Mouse (Mus musculus) embryonic facial prominence, embryonic 13.5 days (tissue): ENCODE results near the gene Cbr2. TPM values are rescaled to one million over a fixed set of nuclear protein-coding genes. Genes with fewer than 3 reads are reported as not detected.
A peak's percentile ranks its signal among the peaks of the same experiment; 100 is the strongest.

ENCODE experiments used
- ATAC-seq: fragments of 200-750 bp; cut with Nextera tagmentation; 2 replicates; pipeline ENCODE4 v1.8.0; 2017; ENCODE audit warnings: low read depth; ENCODE audit not compliant: insufficient number of reproducible peaks, insufficient read depth, low FRiP score, low TSS enrichment
- H3K27ac ChIP-seq: fragments of 300-500 bp; sonication (generic); 2 replicates; pipeline ENCODE4 v1.5.1; 2015; ENCODE audit warnings: moderate library complexity, mild to moderate bottlenecking, inconsistent platforms
- H3K27me3 ChIP-seq: fragments of 300-500 bp; sonication (generic); 2 replicates; pipeline ENCODE4 v1.6.1; 2015; ENCODE audit warnings: mild to moderate bottlenecking, inconsistent platforms
- H3K36me3 ChIP-seq: fragments of 300-500 bp; sonication (generic); 2 replicates; pipeline ENCODE4 v1.6.1; 2015; ENCODE audit warnings: mild to moderate bottlenecking, inconsistent platforms
- H3K4me1 ChIP-seq: fragments of 300-500 bp; sonication (generic); 2 replicates; pipeline ENCODE4 v1.6.1; 2015; ENCODE audit warnings: inconsistent platforms
- H3K4me2 ChIP-seq: fragments of 300-500 bp; sonication (generic); 2 replicates; pipeline ENCODE4 v1.6.1; 2015; ENCODE audit warnings: moderate library complexity, mild to moderate bottlenecking, inconsistent platforms
- H3K4me3 ChIP-seq: fragments of 300-500 bp; sonication (generic); 2 replicates; pipeline ENCODE4 v1.5.1; 2015; ENCODE audit warnings: mild to moderate bottlenecking, inconsistent platforms
- H3K9ac ChIP-seq: fragments of 300-500 bp; sonication (generic); 2 replicates; pipeline ENCODE4 v1.6.1; 2015; ENCODE audit warnings: mild to moderate bottlenecking, inconsistent platforms
- H3K9me3 ChIP-seq: fragments of 300-500 bp; sonication (generic); 2 replicates; pipeline ENCODE4 v1.6.1; 2016; ENCODE audit warnings: inconsistent platforms
- WGBS: fragments of 180-500 bp; shearing (Covaris S2); methylation state at CpG from one replicate; pipeline ENCODE4 v1.1.7; 2015; ENCODE audit warnings: mixed read lengths; 5-methylcytosine and 5-hydroxymethylcytosine counted together
- polyA plus RNA-seq: library from polyadenylated mRNA; unstranded; fragments of >200 nt; fragmentation: Nextera tagmentation; extraction: Ambion mirVana; gene quantifications from 2 replicates; pipeline ENCODE4 v1.2.1, GENCODE M21; 2015

Cbr2 gene
- polyA plus RNA-seq, 1 experiment from 2014 or later, result 27.1 TPM

DNA sequence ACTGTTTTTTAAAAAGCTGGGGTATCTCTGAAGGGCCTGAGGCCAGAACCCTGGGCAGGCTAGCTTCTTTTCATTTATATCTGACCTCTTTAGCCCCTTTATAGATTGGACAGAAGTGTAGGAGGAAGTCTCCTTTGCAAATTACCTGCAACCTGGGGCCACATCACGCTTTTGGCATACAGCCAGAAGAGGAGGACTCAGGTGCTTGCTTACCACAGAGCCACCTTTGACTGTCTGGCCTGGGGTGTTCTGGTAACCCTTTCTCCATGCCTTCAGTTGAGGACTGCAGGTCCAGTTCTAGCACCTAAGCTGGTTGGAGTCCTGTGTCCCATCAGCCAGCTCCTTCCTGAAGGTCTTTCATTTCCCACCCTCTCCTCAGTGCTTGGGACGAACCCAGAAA lies 22.4 kb downstream of the Cbr2 start:
- ATAC-seq, result no peak
- Histone ChIP-seq H3K27ac (no peak overlapping the region; the same call in 1 of the 2 replicates), H3K9me3 (no peaks in the 10 kb centered on the region), H3K9ac (no peak overlapping the region), H3K36me3 (peaks cover 25% of the 10 kb centered on the region), H3K4me3 (no peak overlapping the region), H3K4me1 (peaks cover 62% of the 10 kb centered on the region), H3K4me2 (no peak overlapping the region), H3K27me3 (no peaks in the 10 kb centered on the region)
- WGBS, result 60% methylated on average over 2 of the region's 2 CpGs

DNA sequence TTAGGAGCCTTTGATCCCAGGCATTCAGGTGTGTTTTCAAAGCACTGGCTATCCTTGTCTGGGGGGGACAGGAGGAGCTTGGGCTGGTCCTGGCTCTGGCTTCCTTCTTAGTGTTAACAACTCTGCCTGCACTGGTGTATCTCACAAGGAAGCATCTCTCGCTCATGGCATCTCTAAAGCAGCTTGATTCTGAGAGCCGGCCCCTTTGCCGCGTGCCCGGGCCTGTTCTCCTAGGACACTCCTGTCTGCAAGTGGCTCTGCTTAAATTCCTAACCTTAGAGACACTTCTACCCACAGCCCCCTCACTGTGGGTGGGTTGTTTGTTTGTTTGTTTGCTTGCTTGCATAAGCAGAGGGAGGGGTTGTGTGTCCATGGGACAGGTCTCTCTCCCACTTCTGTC lies 23.9 kb downstream of the Cbr2 start:
- H3K27ac ChIP-seq, result peak overlapping the region; percentile 86
- H3K4me1 ChIP-seq, result peaks cover 71% of the 10 kb centered on the region
- H3K36me3 ChIP-seq, result peaks cover 35% of the 10 kb centered on the region
- ATAC-seq, result no peak
- no peak overlapping the region for H3K4me3 ChIP-seq
- H3K9me3 ChIP-seq, result no peaks in the 10 kb centered on the region
- 26% methylated on average over 5 of the region's 5 CpGs for WGBS
- H3K9ac ChIP-seq, result no peak overlapping the region
- H3K4me2 ChIP-seq, result no peak overlapping the region
- H3K27me3 ChIP-seq, result no peaks in the 10 kb centered on the region

DNA sequence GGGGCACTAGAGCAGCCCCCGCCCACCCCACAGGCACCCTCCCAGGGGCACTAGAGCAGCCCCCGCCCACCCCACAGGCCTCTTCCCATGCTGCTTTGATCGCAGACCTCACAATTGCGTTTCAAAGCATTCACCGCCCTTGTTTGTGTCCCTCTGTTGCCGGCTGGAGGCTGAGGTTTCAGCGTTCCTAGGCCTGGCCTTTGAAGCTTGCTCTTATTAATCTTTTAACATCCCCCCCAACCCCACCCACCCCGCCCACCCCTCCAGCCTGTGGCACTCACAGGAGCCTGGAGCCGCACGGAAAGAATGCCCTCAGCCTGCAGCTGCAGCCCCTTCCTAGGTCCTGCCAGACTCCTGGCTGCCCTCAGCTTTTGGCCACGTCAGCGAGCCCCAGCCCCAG lies 24.7 kb downstream of the Cbr2 start:
- H3K4me1 ChIP-seq, result peaks cover 64% of the 10 kb centered on the region
- H3K27me3 ChIP-seq, result no peaks in the 10 kb centered on the region
- 9% methylated on average over 12 of the region's 12 CpGs for WGBS
- no peak overlapping the region for H3K4me3 ChIP-seq
- H3K4me2 ChIP-seq, result no peak overlapping the region; the same call in 1 of the 2 replicates
- no peak overlapping the region for H3K9ac ChIP-seq
- H3K36me3 ChIP-seq, result peaks cover 39% of the 10 kb centered on the region
- no peaks in the 10 kb centered on the region for H3K9me3 ChIP-seq
- ATAC-seq, result no peak
- H3K27ac ChIP-seq, result peak overlapping the region; percentile 86

DNA sequence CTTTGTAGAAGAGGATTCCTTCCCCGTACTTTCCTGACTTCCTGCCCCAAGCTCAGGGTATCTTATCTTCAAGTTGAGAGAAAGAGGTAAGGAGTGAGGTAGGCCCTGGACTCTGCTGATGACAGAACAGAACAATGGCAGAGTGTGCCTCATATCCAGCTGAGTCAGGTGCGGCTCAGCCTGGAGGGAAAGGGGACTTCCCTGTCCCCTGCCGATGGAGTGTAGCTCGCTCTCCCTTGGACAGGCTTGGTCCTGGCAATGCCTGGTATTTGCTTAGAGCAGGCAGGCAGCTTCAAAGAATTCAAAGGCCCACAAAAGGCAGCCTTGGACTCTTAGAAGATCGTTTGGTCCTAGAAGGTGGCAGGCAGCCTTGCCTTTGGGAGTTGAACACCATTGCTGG lies 25.8 kb downstream of the Cbr2 start:
- Histone ChIP-seq H3K36me3 (peaks cover 44% of the 10 kb centered on the region), H3K9ac (0 out of 2 replicates have a peak overlapping the region, but pooled peaks have one; percentile 40), H3K4me1 (peaks cover 59% of the 10 kb centered on the region), H3K4me3 (no peak overlapping the region), H3K27ac (peak overlapping the region; percentile 86), H3K27me3 (no peaks in the 10 kb centered on the region), H3K4me2 (no peak overlapping the region), H3K9me3 (no peaks in the 10 kb centered on the region)
- WGBS, result 67% methylated on average over 5 of the region's 5 CpGs
- no peak for ATAC-seq

DNA sequence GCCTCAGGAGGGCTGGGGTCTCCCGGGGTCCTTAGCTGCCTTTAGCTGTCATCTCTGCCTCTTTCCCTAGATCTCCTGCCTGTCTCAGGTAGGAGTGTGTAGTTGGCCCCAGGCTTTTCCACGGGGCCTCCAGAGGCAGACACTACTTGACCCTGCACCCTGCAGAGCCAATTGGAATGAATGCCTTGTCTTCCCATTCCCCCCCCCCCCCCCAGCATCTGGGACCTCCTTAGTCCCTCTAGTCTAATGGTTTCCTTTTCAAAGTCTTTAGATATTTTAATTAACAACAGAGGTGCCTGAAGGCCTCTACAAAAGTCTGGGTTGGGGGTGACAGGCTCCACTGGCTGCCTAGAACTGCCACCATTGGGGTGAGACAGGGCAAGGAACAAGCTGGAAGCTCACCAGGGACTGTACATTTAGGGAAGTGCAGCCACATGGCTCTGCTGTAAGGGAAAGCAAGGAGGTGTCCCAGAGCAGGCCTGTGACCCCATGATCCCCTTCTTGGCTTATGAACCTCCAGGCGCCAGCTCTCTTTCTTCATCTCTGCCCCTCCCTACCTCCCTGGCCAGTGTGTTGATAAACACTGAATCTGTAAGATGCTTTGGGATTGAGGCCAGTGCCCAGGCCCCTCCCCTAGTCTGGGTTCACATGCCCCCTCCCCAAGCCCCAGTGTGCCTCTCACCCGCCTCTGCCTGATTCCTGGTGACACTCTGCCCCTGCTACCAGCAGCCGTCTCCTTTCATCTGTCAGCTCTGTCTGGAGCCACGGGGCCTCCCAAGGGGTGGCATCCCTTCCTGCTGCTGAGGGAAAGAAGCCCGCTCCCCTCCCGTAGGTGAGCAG lies 27.2 kb downstream of the Cbr2 start:
- H3K27me3 ChIP-seq, result no peaks in the 10 kb centered on the region
- H3K36me3 ChIP-seq, result peaks cover 43% of the 10 kb centered on the region
- no peak overlapping the region for H3K4me3 ChIP-seq
- H3K9ac ChIP-seq, result peak overlapping the region; percentile 64
- H3K9me3 ChIP-seq, result no peaks in the 10 kb centered on the region
- WGBS, result 16% methylated on average over 8 of the region's 8 CpGs
- peak overlapping the region; percentile 86 for H3K27ac ChIP-seq
- H3K4me1 ChIP-seq, result peaks cover 62% of the 10 kb centered on the region
- H3K4me2 ChIP-seq, result peak overlapping the region; percentile 20; the same call in 1 of the 2 replicates
- ATAC-seq, result no peak

DNA sequence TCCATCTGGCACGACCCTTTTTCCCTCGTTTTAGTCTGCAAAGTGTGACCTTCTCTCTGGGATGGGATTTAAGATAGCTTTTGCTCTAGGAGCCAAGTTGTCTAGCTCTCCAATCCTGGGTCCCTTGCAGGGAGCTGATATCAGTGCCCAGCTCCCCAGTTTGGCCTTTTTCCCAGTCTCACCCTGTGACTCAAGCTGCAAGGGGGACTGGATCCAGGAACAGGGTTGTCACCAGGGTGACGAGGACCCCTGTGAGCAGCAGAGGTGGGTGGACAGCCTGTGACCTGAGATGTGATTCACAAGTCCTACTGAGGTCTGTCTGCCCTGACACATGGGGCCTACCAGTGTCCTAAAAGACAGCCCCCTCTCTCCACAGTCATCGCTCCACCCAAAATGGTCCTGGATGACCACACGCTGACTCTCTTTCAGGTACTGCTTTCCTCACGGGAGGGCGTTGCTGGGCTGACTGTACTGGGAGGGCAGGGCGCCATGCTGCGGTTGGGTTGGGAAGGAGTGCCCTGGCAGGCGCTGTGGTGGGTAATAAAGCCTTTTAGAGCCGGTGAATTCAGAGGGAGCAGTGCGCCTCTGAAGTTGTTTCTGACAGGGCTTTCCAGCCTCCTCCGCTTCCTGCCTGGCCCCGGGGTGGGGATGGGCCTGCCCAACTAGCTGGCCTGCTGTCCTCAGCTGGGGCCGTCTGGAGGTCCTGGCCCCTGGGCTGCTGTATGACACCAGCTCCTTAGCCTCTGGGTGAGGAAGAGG lies 28.0 kb downstream of the Cbr2 start:
- no peak overlapping the region for H3K4me3 ChIP-seq
- no peak overlapping the region for H3K4me2 ChIP-seq
- peak overlapping the region; percentile 64 for H3K9ac ChIP-seq
- H3K4me1 ChIP-seq, result peaks cover 59% of the 10 kb centered on the region
- H3K27ac ChIP-seq, result peak overlapping the region; percentile 86
- no peaks in the 10 kb centered on the region for H3K9me3 ChIP-seq
- H3K27me3 ChIP-seq, result no peaks in the 10 kb centered on the region
- no peak for ATAC-seq
- 30% methylated on average over 15 of the region's 15 CpGs for WGBS
- peaks cover 43% of the 10 kb centered on the region for H3K36me3 ChIP-seq

DNA sequence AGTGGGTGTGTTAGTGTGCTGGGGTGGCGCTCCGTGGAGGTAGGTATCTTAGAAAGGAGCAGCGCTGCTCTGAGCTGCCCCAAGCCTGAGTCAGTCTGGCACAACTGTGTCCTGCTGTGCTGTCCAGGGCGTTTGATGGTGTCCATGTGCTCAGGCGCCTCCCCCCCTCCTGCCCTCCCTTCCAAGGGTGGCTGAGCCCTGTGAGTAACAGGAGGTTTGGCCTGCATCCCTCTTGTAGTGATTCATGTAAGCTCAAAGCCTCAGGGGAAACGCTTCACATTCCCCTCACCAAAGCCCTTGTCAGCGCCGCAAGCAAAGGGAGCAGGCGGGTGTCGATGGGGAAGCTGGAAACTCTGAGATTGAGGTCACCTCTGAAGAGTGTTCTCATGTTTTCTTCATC lies 34.2 kb downstream of the Cbr2 start:
- Histone ChIP-seq H3K4me3 (no peak overlapping the region), H3K27me3 (no peaks in the 10 kb centered on the region), H3K27ac (no peak overlapping the region), H3K9ac (no peak overlapping the region), H3K36me3 (peaks cover 73% of the 10 kb centered on the region), H3K9me3 (no peaks in the 10 kb centered on the region), H3K4me2 (no peak overlapping the region), H3K4me1 (peaks cover 24% of the 10 kb centered on the region)
- no peak for ATAC-seq
- 54% methylated on average over 10 of the region's 10 CpGs for WGBS

DNA sequence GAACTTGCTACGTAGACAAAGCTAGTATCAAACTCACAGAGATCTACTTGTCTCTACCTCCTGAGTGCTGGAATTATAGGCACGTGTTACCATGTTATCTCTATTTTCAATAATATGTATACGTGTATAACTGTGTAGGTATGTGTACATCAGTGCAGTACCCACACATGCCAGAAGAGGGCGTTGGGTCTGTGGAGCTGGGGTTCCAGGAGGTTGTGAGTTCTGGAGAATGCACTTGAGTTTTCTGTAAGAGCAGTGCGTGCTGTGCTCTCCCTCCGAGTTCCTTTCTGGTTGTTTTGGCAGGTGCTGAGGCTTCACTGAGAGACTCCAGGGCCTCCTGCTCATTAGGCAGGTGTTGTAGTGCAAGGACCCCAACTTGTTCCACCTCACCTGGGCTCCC lies 35.3 kb downstream of the Cbr2 start:
- no peak overlapping the region for H3K4me2 ChIP-seq
- H3K9ac ChIP-seq, result no peak overlapping the region
- H3K4me1 ChIP-seq, result peaks cover 24% of the 10 kb centered on the region
- ATAC-seq, result no peak
- H3K27me3 ChIP-seq, result no peaks in the 10 kb centered on the region
- H3K36me3 ChIP-seq, result peaks cover 76% of the 10 kb centered on the region
- H3K9me3 ChIP-seq, result no peaks in the 10 kb centered on the region
- no peak overlapping the region for H3K27ac ChIP-seq
- no peak overlapping the region for H3K4me3 ChIP-seq
- WGBS, result 90% methylated on average over 6 of the region's 6 CpGs

DNA sequence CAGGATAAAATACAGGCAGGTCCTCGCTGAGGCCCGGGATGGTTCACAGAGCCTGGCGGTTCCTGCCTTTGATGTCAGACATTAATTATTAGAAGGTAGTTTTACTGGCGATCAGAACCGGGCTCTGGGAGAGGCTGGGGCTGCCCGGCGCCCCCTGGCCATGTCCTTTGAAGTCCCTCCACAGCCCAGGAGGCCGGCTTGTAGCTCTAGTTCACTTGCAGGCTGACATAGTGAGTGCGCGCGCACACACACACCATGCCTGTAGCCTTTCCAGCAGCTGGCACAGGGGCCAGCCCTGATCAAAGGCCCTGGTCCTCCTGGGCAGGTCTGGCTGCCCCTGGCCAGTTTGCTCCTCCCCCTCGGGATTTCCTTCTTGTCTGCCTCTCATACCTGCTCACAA lies 36.3 kb downstream of the Cbr2 start:
- H3K36me3 ChIP-seq, result peaks cover 73% of the 10 kb centered on the region
- H3K27ac ChIP-seq, result peak overlapping the region; percentile 70
- no peak for ATAC-seq
- no peaks in the 10 kb centered on the region for H3K9me3 ChIP-seq
- H3K4me1 ChIP-seq, result peaks cover 24% of the 10 kb centered on the region
- H3K9ac ChIP-seq, result peak overlapping the region; percentile 41; the same call in 1 of the 2 replicates
- H3K27me3 ChIP-seq, result no peaks in the 10 kb centered on the region
- H3K4me2 ChIP-seq, result 0 out of 2 replicates have a peak overlapping the region, but pooled peaks have one; percentile 16
- WGBS, result 33% methylated on average over 12 of the region's 12 CpGs
- H3K4me3 ChIP-seq, result no peak overlapping the region

DNA sequence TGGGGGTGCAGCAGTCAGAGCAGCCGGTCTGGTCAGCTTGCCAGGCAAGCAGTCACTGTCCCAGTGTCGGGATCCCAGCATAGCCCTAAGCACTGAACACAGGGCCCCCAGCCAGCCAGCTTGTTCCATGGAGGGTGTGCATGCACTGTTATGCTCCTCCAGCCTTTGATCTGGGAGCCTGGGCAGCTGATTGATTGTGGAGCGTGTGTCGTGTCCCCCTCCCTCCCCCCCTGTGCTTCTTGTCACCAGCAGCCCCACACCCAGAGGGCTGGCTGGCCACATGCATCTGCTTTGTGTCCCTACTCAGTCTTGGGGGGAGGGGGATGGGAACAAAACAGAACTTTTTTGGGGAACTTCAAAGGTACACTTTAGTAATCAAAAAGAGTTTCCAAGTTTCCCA lies 36.7 kb downstream of the Cbr2 start:
- ATAC-seq, result no peak
- H3K4me2 ChIP-seq, result no peak overlapping the region
- peak overlapping the region; percentile 64; the same call in 1 of the 2 replicates for H3K27ac ChIP-seq
- H3K4me3 ChIP-seq, result no peak overlapping the region
- H3K9me3 ChIP-seq, result no peaks in the 10 kb centered on the region
- H3K4me1 ChIP-seq, result peaks cover 21% of the 10 kb centered on the region
- peak overlapping the region; percentile 41 for H3K9ac ChIP-seq
- no peaks in the 10 kb centered on the region for H3K27me3 ChIP-seq
- H3K36me3 ChIP-seq, result peaks cover 73% of the 10 kb centered on the region
- 15% methylated on average over 4 of the region's 4 CpGs for WGBS

DNA sequence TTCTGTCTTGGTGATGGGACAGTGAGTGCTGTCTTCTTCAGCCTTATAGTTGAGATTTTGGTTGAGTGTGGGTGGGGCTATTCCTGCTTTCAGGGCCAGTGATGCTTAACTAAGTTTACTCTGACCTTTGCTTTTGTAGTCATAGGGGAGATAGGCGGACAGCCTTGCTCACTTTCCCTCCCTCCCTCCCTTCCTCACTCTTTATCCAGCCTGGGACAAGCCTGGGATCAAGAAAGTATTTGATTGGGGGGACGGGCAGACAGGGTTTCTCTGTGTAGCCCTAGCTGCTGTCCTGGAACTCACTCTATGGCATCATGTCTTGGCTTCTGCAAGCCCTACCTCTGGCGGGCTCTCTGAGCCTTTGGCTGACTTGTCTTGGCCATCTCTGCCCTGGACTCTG lies 38.5 kb downstream of the Cbr2 start:
- no peak for ATAC-seq

More for the DNA sequence above, 38.5 kb downstream of the Cbr2 start:
- Histone ChIP-seq H3K9ac (no peak overlapping the region), H3K4me3 (no peak overlapping the region), H3K4me2 (no peak overlapping the region), H3K27me3 (no peaks in the 10 kb centered on the region), H3K36me3 (peaks cover 73% of the 10 kb centered on the region), H3K27ac (no peak overlapping the region), H3K4me1 (peaks cover 21% of the 10 kb centered on the region), H3K9me3 (no peaks in the 10 kb centered on the region)
- WGBS, result 80% methylated on average over 3 of the region's 3 CpGs
